Mouse (Mus musculus): ENCODE measurements around the gene Fbxo48. TPM values are rescaled to one million over a fixed set of nuclear protein-coding genes. Genes with fewer than 3 reads are reported as not detected.

Fbxo48 gene
- polyA plus RNA-seq, 1 experiment from 2014 or later = 2.8 TPM

DNA sequence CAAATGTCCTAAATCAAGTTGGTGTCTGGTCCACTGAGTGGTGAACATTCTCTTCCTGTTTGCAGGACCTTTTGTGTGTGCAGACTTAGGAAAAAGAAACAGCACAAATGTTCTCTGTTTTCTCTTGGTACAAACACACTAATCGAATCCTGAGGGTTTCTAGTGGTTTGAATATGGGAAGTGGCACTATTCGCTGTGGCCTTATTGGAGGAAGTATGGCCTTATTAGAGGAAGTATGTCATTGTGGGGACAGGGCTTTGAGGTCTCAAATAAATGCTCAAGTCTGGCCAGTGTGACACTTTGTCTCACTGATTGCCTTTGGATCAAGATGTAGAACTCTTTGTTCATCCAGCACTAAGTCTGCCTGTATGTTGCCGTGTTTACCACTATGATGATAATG, 19.0 kb upstream of the Fbxo48 start:
- Histone ChIP-seq H3K27me3 (ENCODE audit: control insufficient read depth, insufficient read depth, low read length) (no peaks in the 10 kb centered on the region), H3K4me1 (replicated peaks; ENCODE audit: control insufficient read depth, insufficient read depth, low read length) (no peaks in the 10 kb centered on the region), H3K4me3 (ENCODE audit: low read depth, low read length) (no peak overlapping the region), H3K9ac (ENCODE audit: low read length) (no peak overlapping the region), H3K4me2 (ENCODE audit: low read depth, low read length, severe bottlenecking) (no peak overlapping the region), H3K27ac (ENCODE audit: low read depth, low read length) (no peak overlapping the region), H3K36me3 (ENCODE audit: control insufficient read depth, insufficient read depth, low read length) (no peaks in the 10 kb centered on the region), H3K9me3 (ENCODE audit: control insufficient read depth, low read length) (no peaks in the 10 kb centered on the region)
- DNase-seq (ENCODE audit: low spot score) (no peak), ATAC-seq (replicated peaks; ENCODE audit: low FRiP score) (no peak)
- 90% methylated on average over 3 of the region's 3 CpGs for WGBS

DNA sequence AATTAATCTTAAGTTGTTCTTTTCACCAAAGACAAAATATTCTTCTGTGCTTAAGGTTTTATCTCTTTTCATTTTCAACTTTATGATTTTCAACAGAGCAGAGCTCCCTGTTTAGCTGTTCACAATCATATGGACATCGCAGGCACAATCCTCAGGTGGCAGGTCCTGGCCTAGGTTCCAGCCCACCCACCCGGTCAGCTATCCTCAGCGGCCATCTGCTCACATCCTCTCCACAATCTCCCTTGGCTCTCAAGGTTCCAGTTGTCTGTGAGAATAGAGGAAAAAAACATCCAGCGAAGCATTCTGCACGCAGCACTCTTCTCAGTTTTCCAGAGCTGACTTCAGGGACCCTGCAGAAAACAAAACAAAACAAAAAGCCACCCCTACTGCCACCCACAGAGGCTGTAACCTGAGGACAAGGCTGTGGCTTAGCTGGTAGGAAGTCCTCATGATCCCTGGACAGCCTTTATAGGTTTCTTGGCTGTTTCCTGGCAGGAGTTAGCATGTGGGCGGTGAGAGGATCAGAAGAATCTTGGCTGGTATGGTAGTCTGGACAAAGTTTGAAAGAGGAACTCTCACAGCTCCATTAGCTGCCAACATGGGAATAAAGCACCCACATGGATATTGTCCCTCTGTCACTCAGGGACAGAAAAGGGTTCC, 15.5 kb upstream of the Fbxo48 start:
- Histone ChIP-seq H3K27ac (ENCODE audit: low read depth, low read length) (no peak overlapping the region), H3K4me3 (ENCODE audit: low read depth, low read length) (no peak overlapping the region), H3K9ac (ENCODE audit: low read length) (no peak overlapping the region), H3K9me3 (ENCODE audit: control insufficient read depth, low read length) (no peaks in the 10 kb centered on the region), H3K36me3 (ENCODE audit: control insufficient read depth, insufficient read depth, low read length) (no peaks in the 10 kb centered on the region), H3K27me3 (ENCODE audit: control insufficient read depth, insufficient read depth, low read length) (no peaks in the 10 kb centered on the region), H3K4me1 (replicated peaks; ENCODE audit: control insufficient read depth, insufficient read depth, low read length) (no peaks in the 10 kb centered on the region), H3K4me2 (ENCODE audit: low read depth, low read length, severe bottlenecking) (no peak overlapping the region)
- ATAC-seq (replicated peaks; ENCODE audit: low FRiP score) (no peak), DNase-seq (ENCODE audit: low spot score) (no peak)
- 67% methylated on average over 6 of the region's 6 CpGs for WGBS

DNA sequence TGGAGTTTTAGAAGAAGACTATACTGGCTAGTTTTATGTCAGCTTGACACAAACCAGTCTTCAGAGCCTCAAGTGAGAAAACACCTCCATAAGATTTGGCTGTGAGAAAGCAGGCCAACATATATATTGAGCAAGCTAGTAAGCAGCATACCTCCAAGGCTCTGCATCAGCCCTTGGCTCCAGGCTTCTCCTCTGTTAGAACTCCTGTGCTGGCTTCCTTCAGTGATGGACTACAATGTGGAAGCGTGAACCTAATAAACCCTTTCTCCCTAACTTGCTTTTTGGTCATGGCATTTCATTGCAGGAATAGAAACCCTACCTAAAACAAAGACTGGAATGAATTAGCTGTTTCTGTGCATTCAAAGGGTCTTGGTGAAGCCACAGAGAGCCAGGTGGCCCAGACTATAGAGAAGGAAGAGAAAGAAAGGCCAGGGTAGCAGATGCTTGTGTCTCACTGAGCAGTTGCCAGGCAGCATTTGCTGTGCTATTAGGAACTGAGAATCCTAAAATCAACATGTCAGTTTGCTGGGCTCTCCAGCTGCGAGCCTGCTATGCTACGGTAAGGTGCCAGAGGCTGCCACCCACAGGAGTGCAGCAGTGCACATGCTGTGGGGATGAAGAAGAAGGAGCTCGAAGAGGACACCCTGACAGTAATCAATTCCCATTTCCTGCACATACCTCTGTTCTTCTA, 9.9 kb upstream of the Fbxo48 start:
- WGBS = 68% methylated on average over 4 of the region's 4 CpGs
- Histone ChIP-seq H3K9me3 (ENCODE audit: control insufficient read depth, low read length) (no peaks in the 10 kb centered on the region), H3K27me3 (ENCODE audit: control insufficient read depth, insufficient read depth, low read length) (no peaks in the 10 kb centered on the region), H3K36me3 (ENCODE audit: control insufficient read depth, insufficient read depth, low read length) (no peaks in the 10 kb centered on the region), H3K4me2 (ENCODE audit: low read depth, low read length, severe bottlenecking) (no peak overlapping the region), H3K27ac (ENCODE audit: low read depth, low read length) (no peak overlapping the region), H3K4me1 (replicated peaks; ENCODE audit: control insufficient read depth, insufficient read depth, low read length) (no peaks in the 10 kb centered on the region), H3K4me3 (ENCODE audit: low read depth, low read length) (no peak overlapping the region), H3K9ac (ENCODE audit: low read length) (no peak overlapping the region)
- DNase-seq (ENCODE audit: low spot score) (no peak), ATAC-seq (replicated peaks; ENCODE audit: low FRiP score) (no peak)

DNA sequence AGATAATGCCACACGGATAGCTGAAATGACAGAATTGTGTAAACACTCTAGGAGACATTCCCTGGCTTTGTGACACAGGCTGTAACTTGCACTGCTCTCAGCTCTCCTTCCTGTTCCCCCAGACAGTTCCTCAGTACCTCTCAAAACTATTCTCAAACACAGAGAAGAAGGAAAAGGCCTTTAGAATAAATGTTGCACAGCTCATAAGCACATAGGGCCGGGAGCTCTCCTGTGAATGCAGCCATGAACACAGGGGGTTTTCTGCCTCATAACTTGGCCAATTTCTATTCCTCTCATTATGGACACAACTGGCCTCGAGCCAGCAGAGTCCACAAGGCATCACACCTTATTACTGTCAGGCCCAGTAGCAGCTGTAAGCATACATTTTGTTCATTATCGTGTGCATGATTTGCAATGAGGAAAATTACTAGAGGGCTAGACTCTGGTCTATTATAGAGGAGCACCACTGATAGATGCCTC, 9.2 kb upstream of the Fbxo48 start:
- ATAC-seq (replicated peaks; ENCODE audit: low FRiP score) (no peak), DNase-seq (ENCODE audit: low spot score) (no peak)

DNA sequence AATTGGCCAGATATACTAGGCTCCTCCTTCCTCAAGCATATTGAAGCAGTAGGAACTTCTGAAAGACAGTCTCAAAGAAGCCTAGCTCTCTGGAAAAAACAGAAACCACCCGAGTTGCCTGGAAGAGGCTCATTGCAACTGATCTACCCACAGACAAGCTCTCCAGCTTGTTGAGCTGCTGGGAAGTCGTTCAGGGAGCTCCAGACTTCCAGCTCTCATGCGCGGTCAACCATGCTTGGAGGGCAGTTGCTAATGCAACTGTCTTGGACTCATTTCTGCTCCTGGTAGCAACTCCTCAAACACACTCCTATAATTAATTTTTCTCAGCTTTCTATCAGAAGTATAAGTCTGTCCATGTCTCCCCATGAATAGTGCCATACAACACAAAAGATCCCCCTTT, 8.2 kb upstream of the Fbxo48 start:
- 85% methylated on average over 4 of the region's 4 CpGs for WGBS
- no peak for DNase-seq (ENCODE audit: low spot score)
- Histone ChIP-seq H3K4me3 (ENCODE audit: low read depth, low read length) (no peak overlapping the region), H3K9me3 (ENCODE audit: control insufficient read depth, low read length) (no peaks in the 10 kb centered on the region), H3K4me2 (ENCODE audit: low read depth, low read length, severe bottlenecking) (no peak overlapping the region), H3K36me3 (ENCODE audit: control insufficient read depth, insufficient read depth, low read length) (no peaks in the 10 kb centered on the region), H3K27me3 (ENCODE audit: control insufficient read depth, insufficient read depth, low read length) (no peaks in the 10 kb centered on the region), H3K9ac (ENCODE audit: low read length) (no peak overlapping the region), H3K27ac (ENCODE audit: low read depth, low read length) (no peak overlapping the region), H3K4me1 (replicated peaks; ENCODE audit: control insufficient read depth, insufficient read depth, low read length) (no peaks in the 10 kb centered on the region)
- no peak for ATAC-seq (replicated peaks; ENCODE audit: low FRiP score)

More for the DNA sequence above, 9.2 kb upstream of the Fbxo48 start:
- Histone ChIP-seq H3K4me2 (ENCODE audit: low read depth, low read length, severe bottlenecking) (no peak overlapping the region), H3K27ac (ENCODE audit: low read depth, low read length) (no peak overlapping the region), H3K4me1 (replicated peaks; ENCODE audit: control insufficient read depth, insufficient read depth, low read length) (no peaks in the 10 kb centered on the region), H3K4me3 (ENCODE audit: low read depth, low read length) (no peak overlapping the region), H3K27me3 (ENCODE audit: control insufficient read depth, insufficient read depth, low read length) (no peaks in the 10 kb centered on the region), H3K9me3 (ENCODE audit: control insufficient read depth, low read length) (no peaks in the 10 kb centered on the region), H3K9ac (ENCODE audit: low read length) (no peak overlapping the region), H3K36me3 (ENCODE audit: control insufficient read depth, insufficient read depth, low read length) (no peaks in the 10 kb centered on the region)
- WGBS = 79% methylated on average over 4 of the region's 4 CpGs

DNA sequence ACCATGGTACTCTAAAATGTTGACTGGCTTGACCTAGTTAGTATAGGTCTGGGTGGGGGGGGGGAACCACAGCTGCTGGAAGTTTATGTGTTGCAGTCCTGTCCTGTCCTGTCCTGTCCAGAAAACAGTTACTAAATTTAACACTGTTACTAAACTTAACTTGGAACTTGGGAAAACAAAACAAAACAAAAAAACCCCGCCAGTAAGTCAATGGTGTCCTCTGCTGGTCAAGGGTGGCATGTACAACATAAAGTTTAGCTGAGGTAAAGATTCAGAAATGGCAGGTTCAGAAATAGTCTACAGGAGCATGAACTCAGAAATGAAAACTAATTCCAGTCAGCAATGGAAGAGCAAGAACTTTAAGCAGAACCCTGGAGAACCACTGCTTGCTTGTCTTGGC, 2.4 kb upstream of the Fbxo48 start:
- H3K4me2 ChIP-seq (ENCODE audit: low read depth, low read length, severe bottlenecking) = no peak overlapping the region
- H3K36me3 ChIP-seq (ENCODE audit: control insufficient read depth, insufficient read depth, low read length) = no peaks in the 10 kb centered on the region
- no peak overlapping the region for H3K9ac ChIP-seq (ENCODE audit: low read length)
- DNase-seq (ENCODE audit: low spot score) (no peak), ATAC-seq (replicated peaks; ENCODE audit: low FRiP score) (no peak)
- WGBS = 22% methylated on average over 1 of the region's 1 CpGs
- H3K27ac ChIP-seq (ENCODE audit: low read depth, low read length) = no peak overlapping the region
- 0 out of 2 replicates have a peak, but pooled peaks cover 4% of the 10 kb centered on the region for H3K4me1 ChIP-seq (replicated peaks; ENCODE audit: control insufficient read depth, insufficient read depth, low read length)
- no peak overlapping the region for H3K4me3 ChIP-seq (ENCODE audit: low read depth, low read length)
- no peaks in the 10 kb centered on the region for H3K9me3 ChIP-seq (ENCODE audit: control insufficient read depth, low read length)
- no peaks in the 10 kb centered on the region for H3K27me3 ChIP-seq (ENCODE audit: control insufficient read depth, insufficient read depth, low read length)

DNA sequence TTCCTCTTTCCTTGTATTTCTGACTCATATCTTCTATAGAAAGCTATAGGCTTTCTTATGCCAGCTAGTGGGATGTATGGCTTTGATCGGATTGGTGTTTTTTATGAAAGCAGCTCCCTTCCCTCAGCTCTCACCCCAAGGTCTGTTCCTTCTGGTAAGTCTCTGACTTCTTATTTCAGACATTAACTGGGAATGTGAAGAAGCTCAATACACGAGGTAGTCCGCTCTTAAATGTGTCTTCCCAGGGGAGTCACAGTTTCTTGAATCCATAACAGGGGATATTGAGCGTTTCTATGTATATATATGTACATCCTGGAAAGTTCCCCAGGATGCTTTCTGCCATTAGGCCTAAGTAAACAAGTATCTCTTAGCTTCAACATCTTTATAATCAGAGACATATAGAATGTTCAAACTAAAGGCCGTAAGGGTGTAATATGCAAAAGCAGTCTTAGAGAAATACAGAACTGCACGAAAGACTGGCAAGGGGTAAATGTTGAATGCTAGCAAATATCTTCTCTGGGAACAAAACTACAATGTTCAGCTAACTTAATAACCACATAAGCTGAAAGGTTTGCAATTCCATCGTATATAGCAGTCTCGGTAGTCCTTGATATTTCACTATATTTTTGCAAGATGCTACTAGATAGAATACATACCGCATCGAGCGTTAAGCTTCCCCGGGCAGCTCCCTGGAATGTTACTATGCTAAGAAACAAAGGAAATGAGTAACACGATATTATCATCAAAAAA, 774 bp upstream of the Fbxo48 start:
- no peak for DNase-seq (ENCODE audit: low spot score)

DNA sequence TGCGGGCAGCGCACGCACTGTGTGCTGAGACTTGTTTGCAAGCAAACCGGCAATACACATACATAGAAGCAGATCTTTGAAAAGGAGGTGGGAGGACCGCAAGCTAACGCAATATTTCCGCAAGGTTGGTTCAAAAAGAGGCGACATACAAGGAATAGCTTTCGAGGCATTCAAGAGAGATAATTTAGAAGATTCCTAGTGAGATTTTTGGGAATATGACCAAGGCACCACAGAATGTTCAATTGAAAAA, 511 bp downstream of the Fbxo48 start:
- H3K27ac ChIP-seq (ENCODE audit: low read depth, low read length) = peak overlapping the region; percentile 70; the same call in 1 of the 2 replicates
- H3K4me3 ChIP-seq (ENCODE audit: low read depth, low read length) = peak overlapping the region; percentile 58
- 0 out of 2 replicates have a peak, but pooled peaks cover 4% of the 10 kb centered on the region for H3K4me1 ChIP-seq (replicated peaks; ENCODE audit: control insufficient read depth, insufficient read depth, low read length)
- H3K9ac ChIP-seq (ENCODE audit: low read length) = peak overlapping the region; percentile 72
- no peaks in the 10 kb centered on the region for H3K36me3 ChIP-seq (ENCODE audit: control insufficient read depth, insufficient read depth, low read length)
- peak overlapping the region; percentile 79 for H3K4me2 ChIP-seq (ENCODE audit: low read depth, low read length, severe bottlenecking)
- ATAC-seq (replicated peaks; ENCODE audit: low FRiP score) = no peak
- no peak for DNase-seq (ENCODE audit: low spot score)
- no peaks in the 10 kb centered on the region for H3K9me3 ChIP-seq (ENCODE audit: control insufficient read depth, low read length)
- WGBS = 5% methylated on average over 9 of the region's 9 CpGs
- H3K27me3 ChIP-seq (ENCODE audit: control insufficient read depth, insufficient read depth, low read length) = no peaks in the 10 kb centered on the region

More for the DNA sequence above, 774 bp upstream of the Fbxo48 start:
- H3K27me3 ChIP-seq (ENCODE audit: control insufficient read depth, insufficient read depth, low read length) = no peaks in the 10 kb centered on the region
- WGBS = 52% methylated on average over 13 of the region's 13 CpGs
- H3K27ac ChIP-seq (ENCODE audit: low read depth, low read length) = no peak overlapping the region
- peak overlapping the region; percentile 35 for H3K4me2 ChIP-seq (ENCODE audit: low read depth, low read length, severe bottlenecking)
- no peaks in the 10 kb centered on the region for H3K9me3 ChIP-seq (ENCODE audit: control insufficient read depth, low read length)
- H3K4me3 ChIP-seq (ENCODE audit: low read depth, low read length) = peak overlapping the region; percentile 58
- H3K9ac ChIP-seq (ENCODE audit: low read length) = peak overlapping the region; percentile 43
- 0 out of 2 replicates have a peak, but pooled peaks cover 4% of the 10 kb centered on the region for H3K4me1 ChIP-seq (replicated peaks; ENCODE audit: control insufficient read depth, insufficient read depth, low read length)
- no peaks in the 10 kb centered on the region for H3K36me3 ChIP-seq (ENCODE audit: control insufficient read depth, insufficient read depth, low read length)
- no peak for ATAC-seq (replicated peaks; ENCODE audit: low FRiP score)

All from forebrain, embryonic 11.5 days (tissue).